Mouse (Mus musculus) testis, adult 2 months (tissue): ENCODE measurements around the gene Tmem143.

Source experiments
- CTCF ChIP-seq: fragments of 200-500 bp; IDR thresholded peaks from 2 replicates; pipeline ENCODE4 v1.5.1; 2012; ENCODE audit warnings: low read depth, mild to moderate bottlenecking, inconsistent platforms, low read length, moderate library complexity; ENCODE audit not compliant: control insufficient read depth, insufficient read depth, insufficient replicate concordance
- POLR2A ChIP-seq: fragments of 200-500 bp; IDR thresholded peaks from 2 replicates; pipeline ENCODE4 v1.6.1; 2012; ENCODE audit warnings: low read depth, mild to moderate bottlenecking, inconsistent platforms, low read length, moderate library complexity; ENCODE audit not compliant: control insufficient read depth

GRCm38 (mm10) chr7:45921950-45922600 lies 25.3 kb downstream of the Tmem143 start:
- TF ChIP-seq POLR2A (no peak), CTCF (no peak)
